ENCODE assay signal across 13 mouse cellular contexts in the genomic region with DNA sequence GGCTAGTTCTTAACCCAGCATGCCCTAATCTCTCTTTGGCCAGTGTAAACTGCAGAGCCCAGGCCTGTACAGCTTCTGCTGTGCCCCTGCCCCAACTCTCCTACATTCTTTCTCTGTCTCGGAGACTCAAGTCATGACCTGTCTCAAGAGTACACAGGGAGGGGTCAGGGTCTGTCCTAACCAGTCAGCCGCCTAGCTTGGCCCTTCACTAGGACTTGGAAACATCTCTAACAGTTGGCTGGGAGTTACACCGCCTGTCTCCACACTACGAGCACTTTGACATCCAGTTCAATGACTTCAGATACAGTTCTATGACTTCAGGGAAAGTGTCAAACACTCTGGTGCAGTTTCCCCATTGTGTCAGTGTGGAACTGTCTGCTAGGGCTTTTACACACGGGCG. TPM values are rescaled to one million over a fixed set of nuclear protein-coding genes. Genes with fewer than 3 reads are reported as not detected.
DNase-seq lines count a peak whose midpoint lies in the region; ATAC-seq and TF ChIP-seq lines count a peak whose summit lies in the region.
"Had no signal": no experiment of that assay in that cellular context is flagged by ENCODE, and none has a peak within 500 bp of the region (broad histone marks: within the 10 kb centered on the region; RNA-seq: fewer than 3 reads in every experiment).

No protein-coding gene starts in this region.

- no peak overlapping the region for H3K9ac ChIP-seq in heart, embryonic 12.5 days
- no peak overlapping the region for H3K9ac ChIP-seq in lung, embryonic 15.5 days

- no peak for ATAC-seq in heart, embryonic 12.5 days (ENCODE audit: insufficient number of reproducible peaks, low FRiP score)
- no peak for ATAC-seq in lung, embryonic 15.5 days (ENCODE audit: borderline replicate concordance, extremely low read depth, low FRiP score, low TSS enrichment)
- ATAC-seq: hindbrain, embryonic 16.5 days had no signal

- H3K4me2 ChIP-seq in heart, embryonic 12.5 days, result 0 out of 2 replicates have a peak overlapping the region, but pooled peaks have one; percentile 1
- H3K4me2 ChIP-seq in lung, embryonic 15.5 days, result 0 out of 2 replicates have a peak overlapping the region, but pooled peaks have one; percentile 17

- no peak for TF ChIP-seq POLR2A in lung, adult 2 months (IDR thresholded peaks at IDR 0.05; ENCODE audit: borderline replicate concordance, extremely low read depth, low read depth, low read length)
- no peak for TF ChIP-seq POLR2A in thymus, adult 2 months (IDR thresholded peaks at IDR 0.05; ENCODE audit: control insufficient read depth, extremely low read depth, insufficient read depth, low read length, poor library complexity)

- no peaks in the 10 kb centered on the region for H3K27me3 ChIP-seq in heart, embryonic 12.5 days (replicated peaks)
- H3K27me3 ChIP-seq in lung, embryonic 15.5 days, result no peaks in the 10 kb centered on the region
- no peaks in the 10 kb centered on the region for H3K27me3 ChIP-seq in thymus, adult 2 months (ENCODE audit: control insufficient read depth, insufficient read depth, low read length)

- no peak overlapping the region for H3K4me3 ChIP-seq in heart, embryonic 12.5 days
- H3K4me3 ChIP-seq in lung, embryonic 15.5 days, result no peak overlapping the region
- H3K4me3 ChIP-seq in lung, adult 2 months (replicated peaks; ENCODE audit: extremely low read depth, low read depth, low read length), result no peak overlapping the region
- H3K4me3 ChIP-seq in brown adipose tissue, adult 24 weeks (ENCODE audit: insufficient read depth, low read depth, low read length), result peak overlapping the region; percentile 57
- no peak overlapping the region for H3K4me3 ChIP-seq in thymus, adult 2 months (ENCODE audit: control insufficient read depth, insufficient read depth, low read length)
- H3K4me3 ChIP-seq: midbrain, embryonic 10.5 days had no signal

- peaks cover 6% of the 10 kb centered on the region for H3K36me3 ChIP-seq in heart, embryonic 12.5 days
- 0 out of 2 replicates have a peak, but pooled peaks cover 1% of the 10 kb centered on the region for H3K36me3 ChIP-seq in lung, embryonic 15.5 days
- H3K36me3 ChIP-seq in thymus, adult 2 months (ENCODE audit: control insufficient read depth, insufficient read depth, low read length), result no peaks in the 10 kb centered on the region

- WGBS in heart, embryonic 12.5 days, result 71% methylated on average over 6 of the region's 6 CpGs
- WGBS in lung, embryonic 15.5 days, result 66% methylated on average over 6 of the region's 6 CpGs
- WGBS in lung, adult 2 months, result 64% methylated on average over 6 of the region's 6 CpGs
- 93% methylated on average over 6 of the region's 6 CpGs for WGBS in thymus, adult 2 months

- no peak for TF ChIP-seq CTCF in lung, adult 2 months (IDR thresholded peaks at IDR 0.05; ENCODE audit: insufficient read depth, low read length)
- no peak for TF ChIP-seq CTCF in thymus, adult 2 months (IDR thresholded peaks at IDR 0.05; ENCODE audit: borderline replicate concordance, control insufficient read depth, extremely low read depth, insufficient read depth, low read length, poor library complexity)

- no peaks in the 10 kb centered on the region for H3K9me3 ChIP-seq in heart, embryonic 12.5 days (replicated peaks)
- no peaks in the 10 kb centered on the region for H3K9me3 ChIP-seq in lung, embryonic 15.5 days

- H3K27ac ChIP-seq in heart, embryonic 12.5 days (ENCODE audit: poor library complexity, severe bottlenecking), result no peak overlapping the region
- H3K27ac ChIP-seq in lung, embryonic 15.5 days, result no peak overlapping the region
- peak overlapping the region; percentile 94 for H3K27ac ChIP-seq in brown adipose tissue, adult 24 weeks (replicated peaks; ENCODE audit: low read depth, low read length)
- no peak overlapping the region for H3K27ac ChIP-seq in thymus, adult 2 months (ENCODE audit: control insufficient read depth, insufficient read depth, low read length)
- H3K27ac ChIP-seq: midbrain, embryonic 10.5 days had no signal

- H3K4me1 ChIP-seq in heart, embryonic 12.5 days (replicated peaks), result peaks cover 39% of the 10 kb centered on the region
- peaks cover 39% of the 10 kb centered on the region for H3K4me1 ChIP-seq in lung, embryonic 15.5 days
- peaks cover 5% of the 10 kb centered on the region for H3K4me1 ChIP-seq in lung, adult 2 months (ENCODE audit: control insufficient read depth, insufficient read depth, low read length)
- H3K4me1 ChIP-seq in brown adipose tissue, adult 24 weeks (ENCODE audit: control insufficient read depth, insufficient read depth, insufficient read length, low read length), result peaks cover 14% of the 10 kb centered on the region
- no peaks in the 10 kb centered on the region for H3K4me1 ChIP-seq in thymus, adult 2 months (replicated peaks; ENCODE audit: control insufficient read depth, insufficient read depth, low read length)

- DNase-seq in heart, adult 11 months, result no peak
- DNase-seq in lung, adult 2 months, result no peak
- DNase-seq in lung, postnatal 36 days, result peak; percentile 32
- no peak for DNase-seq in embryo, embryonic 10.5 days (ENCODE audit: low spot score)
- DNase-seq in thymus, adult 2 months, result no peak
- DNase-seq: adrenal gland, adult 8-10 months; cerebellum, postnatal 36 days had no signal

RNA-seq across cellular contexts. Expression of gene Apoc1, which starts 1.0 kb away (rescaled TPM):
- 6.7 and 8.9 TPM in 2 replicates for polyA plus RNA-seq in heart, embryonic 12.5 days (2016; fragmentation: Nextera tagmentation; extraction: Ambion mirVana)
- polyA plus RNA-seq in lung, embryonic 15.5 days (2015; fragmentation: Nextera tagmentation; extraction: Ambion mirVana), result 19.5 and 22.0 TPM in 2 replicates
- polyA plus RNA-seq in lung, adult 2 months (2012; rRNA removed), result 25.9 and 29.2 TPM in 2 replicates
- polyA plus RNA-seq in brown adipose tissue, adult 24 weeks (2012; ENCODE audit: insufficient read depth, insufficient read length, missing spikeins), result 1,406 and 1,867 TPM in 2 replicates
- polyA plus RNA-seq in thymus, adult 2 months (2012; rRNA removed), result 24.8 and 38.0 TPM in 2 replicates

RNA-seq across cellular contexts. Expression of gene Apoe, which starts 7.6 kb away (rescaled TPM):
- 399 and 400 TPM in 2 replicates for polyA plus RNA-seq in heart, embryonic 12.5 days (2016; fragmentation: Nextera tagmentation; extraction: Ambion mirVana)
- polyA plus RNA-seq in lung, embryonic 15.5 days (2015; fragmentation: Nextera tagmentation; extraction: Ambion mirVana), result 458 and 503 TPM in 2 replicates
- 815 and 1,134 TPM in 2 replicates for polyA plus RNA-seq in lung, adult 2 months (2012; rRNA removed)
- polyA plus RNA-seq in brown adipose tissue, adult 24 weeks (2012; ENCODE audit: insufficient read depth, insufficient read length, missing spikeins), result 777 and 1,675 TPM in 2 replicates
- polyA plus RNA-seq in thymus, adult 2 months (2012; rRNA removed), result 1,583 and 2,086 TPM in 2 replicates

RNA-seq across cellular contexts. Expression of gene Apoc4, which starts 10.2 kb away (rescaled TPM):
- 0.41 TPM in 1 of 2 replicates, not detected in the other for polyA plus RNA-seq in heart, embryonic 12.5 days (2016; fragmentation: Nextera tagmentation; extraction: Ambion mirVana)
- 0.42 and 1.3 TPM in 2 replicates for polyA plus RNA-seq in lung, embryonic 15.5 days (2015; fragmentation: Nextera tagmentation; extraction: Ambion mirVana)
- polyA plus RNA-seq in lung, adult 2 months (2012; rRNA removed), result 1.1 and 1.4 TPM in 2 replicates
- polyA plus RNA-seq in brown adipose tissue, adult 24 weeks (2012; ENCODE audit: insufficient read depth, insufficient read length, missing spikeins), result not detected in 2 replicates
- polyA plus RNA-seq in thymus, adult 2 months (2012; rRNA removed), result 1.5 and 6.2 TPM in 2 replicates
- polyA plus RNA-seq: hindbrain, embryonic 16.5 days; midbrain, embryonic 10.5 days had no signal

RNA-seq across cellular contexts. Expression of gene Gm44805, which starts 10.2 kb away (rescaled TPM):
- polyA plus RNA-seq in heart, embryonic 12.5 days (2016; fragmentation: Nextera tagmentation; extraction: Ambion mirVana), result not detected in 2 replicates
- not detected in 2 replicates for polyA plus RNA-seq in lung, embryonic 15.5 days (2015; fragmentation: Nextera tagmentation; extraction: Ambion mirVana)
- not detected in 2 replicates for polyA plus RNA-seq in lung, adult 2 months (2012; rRNA removed)
- polyA plus RNA-seq in brown adipose tissue, adult 24 weeks (2012; ENCODE audit: insufficient read depth, insufficient read length, missing spikeins), result not detected in 2 replicates
- not detected in 2 replicates for polyA plus RNA-seq in thymus, adult 2 months (2012; rRNA removed)
- polyA plus RNA-seq: hindbrain, embryonic 16.5 days; midbrain, embryonic 10.5 days; thymus, postnatal 0 days had no signal

RNA-seq across cellular contexts. Expression of gene Apoc2, which starts 13.7 kb away (rescaled TPM):
- 1.6 and 5.4 TPM in 2 replicates for polyA plus RNA-seq in heart, embryonic 12.5 days (2016; fragmentation: Nextera tagmentation; extraction: Ambion mirVana)
- polyA plus RNA-seq in lung, embryonic 15.5 days (2015; fragmentation: Nextera tagmentation; extraction: Ambion mirVana), result 4.0 and 9.5 TPM in 2 replicates
- polyA plus RNA-seq in lung, adult 2 months (2012; rRNA removed), result 1.9 and 5.1 TPM in 2 replicates
- 1.7 TPM in 1 of 2 replicates, not detected in the other for polyA plus RNA-seq in brown adipose tissue, adult 24 weeks (2012; ENCODE audit: insufficient read depth, insufficient read length, missing spikeins)
- 6.7 and 7.1 TPM in 2 replicates for polyA plus RNA-seq in thymus, adult 2 months (2012; rRNA removed)
- polyA plus RNA-seq: hindbrain, embryonic 16.5 days had no signal

Comparison
In these comparisons a context has a peak if more than half of its experiments do, and no peak if none do; other contexts are left out.
1. RNA of gene Apoc1, which starts 1.0 kb away (polyA plus RNA-seq): 1,406 to 1,867 TPM in brown adipose tissue, adult 24 weeks; 25.9 to 29.2 TPM in lung, adult 2 months, 24.8 to 38.0 TPM in thymus, adult 2 months, 19.5 to 22.0 TPM in lung, embryonic 15.5 days and 6.7 to 8.9 TPM in heart, embryonic 12.5 days; every median in the first group is over 10 times any median in the second.